Mouse (Mus musculus): ENCODE measurements around the gene Ttyh3.

Ttyh3 gene

DNA sequence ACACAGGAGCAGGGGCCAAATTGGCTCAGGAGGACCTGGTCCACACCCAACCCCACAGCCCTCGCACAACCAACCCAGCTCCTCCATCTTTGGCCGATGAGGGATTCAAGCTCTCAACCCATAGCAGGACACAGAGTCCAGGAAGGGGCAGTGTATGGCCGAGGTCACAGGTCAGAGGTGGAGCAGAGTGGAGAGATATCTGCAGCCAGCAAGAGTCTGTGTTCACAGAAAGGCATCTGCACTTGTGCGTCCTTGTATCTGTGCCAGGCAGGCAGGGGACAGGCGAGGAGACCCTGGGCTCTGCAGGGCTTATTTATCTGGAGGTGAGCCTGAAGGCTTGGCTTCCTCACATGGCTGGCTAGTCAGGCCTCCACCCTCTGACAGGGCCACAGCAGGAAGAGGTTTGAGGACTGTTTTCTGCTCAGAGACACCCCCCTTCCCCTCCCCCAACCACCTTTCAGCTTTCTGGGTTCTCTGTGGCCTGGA, 73.4 kb downstream of the Ttyh3 start:
- DNase-seq (ENCODE audit: low read depth) = peak; percentile 82

DNA sequence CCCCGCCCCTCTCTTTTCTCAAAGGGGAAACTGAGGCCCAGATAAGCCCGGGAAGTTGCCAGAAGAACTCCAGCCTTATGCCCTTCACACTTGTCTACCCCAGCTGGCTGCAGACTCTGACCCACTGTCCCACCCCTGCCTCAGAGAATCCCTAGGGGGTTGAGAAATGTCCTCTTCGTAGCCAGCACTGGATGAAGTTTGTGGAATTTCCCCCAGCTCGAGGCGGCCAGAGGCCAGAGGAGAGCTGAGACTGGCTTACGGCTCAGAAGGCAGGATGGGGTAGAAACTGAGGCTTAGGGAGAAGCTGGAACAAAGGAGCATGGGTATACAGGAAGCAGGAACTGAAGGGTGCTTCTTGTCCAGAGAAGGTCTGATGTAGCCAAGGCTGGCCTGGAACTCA, 76.2 kb downstream of the Ttyh3 start:
- no peak for DNase-seq (ENCODE audit: low read depth)

- DNase-seq (ENCODE audit: low read depth) = no peak
These were observed 77.2 kb downstream of the Ttyh3 start for GRCm38 (mm10) chr5:140571673-140572072.

DNA sequence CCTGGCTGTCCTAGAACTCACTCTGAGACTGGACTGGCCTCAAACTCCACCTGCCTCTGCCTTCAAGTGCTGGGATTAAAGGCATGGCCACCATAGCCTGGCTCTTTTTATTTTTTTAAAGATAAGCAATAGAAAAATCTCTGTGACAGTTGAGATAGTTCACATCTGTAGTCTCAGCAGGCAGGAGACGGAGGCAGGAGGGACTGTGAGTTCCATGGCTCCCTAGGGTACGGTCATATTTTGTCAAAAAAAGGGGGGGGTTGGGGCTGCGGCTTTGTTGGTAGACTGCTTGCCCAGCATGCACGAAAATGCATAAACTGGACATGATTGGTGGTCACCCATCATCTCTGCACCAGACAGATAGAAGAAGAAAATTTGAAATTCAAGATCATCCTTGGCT, 77.6 kb downstream of the Ttyh3 start:
- no peak for DNase-seq (ENCODE audit: low read depth)
